Mouse (Mus musculus): ENCODE data around the gene Hcst. TPM values are rescaled to one million over a fixed set of nuclear protein-coding genes. Genes with fewer than 3 reads are reported as not detected.

Gene Hcst
- total and polyA plus RNA-seq, 3 experiments = 11.8 to 11.9 (median 11.8) TPM

GRCm38 (mm10) chr7:30435156-30435555, 15.5 kb upstream of the Hcst start:
- Histone ChIP-seq H3K4me2 (ENCODE audit: insufficient read depth, low read depth, poor library complexity, severe bottlenecking) (no peak overlapping the region), H3K27me3 (replicated peaks) (peaks cover 57% of the 10 kb centered on the region), H3K4me3 (replicated peaks in 1 of 3; ENCODE audit: low read depth in 2 of 3, low read length in 2 of 3, poor library complexity in 1 of 3) (no peak overlapping the region), H3K9me3 (replicated peaks; ENCODE audit: low read length) (no peaks in the 10 kb centered on the region), H3K79me2 (replicated peaks; ENCODE audit: control insufficient read depth, extremely low read depth, insufficient read depth, poor library complexity, severe bottlenecking) (no peaks in the 10 kb centered on the region), H3K4me1 (ENCODE audit: control insufficient read depth in 1 of 2, insufficient read depth in 2 of 2) (peaks cover 6 to 14% of the 10 kb centered on the region in 2 experiments), H3K27ac (ENCODE audit: insufficient read depth, low read depth) (no peak overlapping the region), H3K36me3 (replicated peaks in 1 of 2; ENCODE audit: control insufficient read depth in 1 of 2, insufficient read depth in 1 of 2, low read length in 1 of 2) (no peaks in the 10 kb centered on the region), H3K9ac (ENCODE audit: insufficient read depth, low read depth) (no peak overlapping the region)
- TF ChIP-seq IRF4 (IDR thresholded peaks at IDR 0.05; ENCODE audit: low read depth, low read length) (no peak), EP300 (IDR thresholded peaks at IDR 0.05; ENCODE audit: low read length) (no peak), HCFC1 (IDR thresholded peaks at IDR 0.05; ENCODE audit: low read depth, low read length) (no peak), PAX5 (IDR thresholded peaks at IDR 0.05; ENCODE audit: low read length) (no peak)
- dilution Hi-C loops (cut with MboI; ENCODE audit: extremely low pct_ligation_motif_present, extremely low pct_unique_long_range_greater_than_20kb, low sequenced_read_pairs) (no loop called here), in situ Hi-C loops (cut with MboI; ENCODE audit: low pct_ligation_motif_present, low pct_unique_long_range_greater_than_20kb, low sequenced_read_pairs) (loop anchor here (5.0 kb wide), 2 partner anchors 37 to 73 kb away; partner anchors contain the start of gene Lrfn3)
- DNase-seq (ENCODE audit: extremely low read depth) = no peak

- dilution Hi-C loops (cut with MboI; ENCODE audit: extremely low pct_ligation_motif_present, extremely low pct_unique_long_range_greater_than_20kb, low sequenced_read_pairs) = no loop called here
- Histone ChIP-seq H3K9me3 (replicated peaks; ENCODE audit: low read length) (no peaks in the 10 kb centered on the region), H3K4me1 (ENCODE audit: control insufficient read depth in 1 of 2, insufficient read depth in 2 of 2) (peaks cover 10 to 19% of the 10 kb centered on the region in 2 experiments), H3K9ac (ENCODE audit: insufficient read depth, low read depth) (no peak overlapping the region), H3K79me2 (replicated peaks; ENCODE audit: control insufficient read depth, extremely low read depth, insufficient read depth, poor library complexity, severe bottlenecking) (no peaks in the 10 kb centered on the region), H3K27me3 (replicated peaks) (peaks cover 52% of the 10 kb centered on the region), H3K36me3 (replicated peaks in 1 of 2; ENCODE audit: control insufficient read depth in 1 of 2, insufficient read depth in 1 of 2, low read length in 1 of 2) (no peaks in the 10 kb centered on the region), H3K4me3 (replicated peaks in 1 of 3; ENCODE audit: low read depth in 2 of 3, low read length in 2 of 3, poor library complexity in 1 of 3) (no peak overlapping the region), H3K4me2 (ENCODE audit: insufficient read depth, low read depth, poor library complexity, severe bottlenecking) (no peak overlapping the region), H3K27ac (ENCODE audit: insufficient read depth, low read depth) (no peak overlapping the region)
- no peak for DNase-seq (ENCODE audit: extremely low read depth)
- TF ChIP-seq E2F4 (IDR thresholded peaks at IDR 0.05; ENCODE audit: insufficient replicate concordance, low read depth, low read length) (no peak), MAZ (IDR thresholded peaks at IDR 0.05; ENCODE audit: low read depth, low read length) (no peak), JUN (IDR thresholded peaks at IDR 0.05; ENCODE audit: insufficient read depth, low read depth, low read length) (no peak), ZKSCAN1 (IDR thresholded peaks at IDR 0.05; ENCODE audit: borderline replicate concordance, low read depth, low read length) (no peak), NELFE (IDR thresholded peaks at IDR 0.05; ENCODE audit: low read depth, low read length) (no peak), PAX5 (IDR thresholded peaks at IDR 0.05; ENCODE audit: low read length) (no peak), MAX (IDR thresholded peaks at IDR 0.05; ENCODE audit: low read length) (no peak), JUND (conservative IDR thresholded peaks at IDR 0.05; ENCODE audit: low read depth, low read length) (no peak), CTCF (conservative IDR thresholded peaks at IDR 0.05 in 1 of 2, IDR thresholded peaks at IDR 0.05 in 1 of 2; ENCODE audit: low read depth in 2 of 2, low read length in 2 of 2) (no peak), USF1 (IDR thresholded peaks at IDR 0.05; ENCODE audit: low read depth, low read length) (no peak), RAD21 (IDR thresholded peaks at IDR 0.05; ENCODE audit: low read depth, low read length) (no peak), MYC (IDR thresholded peaks at IDR 0.05; ENCODE audit: low read depth, low read length) (no peak), BHLHE40 (IDR thresholded peaks at IDR 0.05; ENCODE audit: low read depth, low read length) (no peak), MXI1 (IDR thresholded peaks at IDR 0.05; ENCODE audit: low read depth, low read length) (no peak), ZMIZ1 (IDR thresholded peaks at IDR 0.05; ENCODE audit: low read depth, low read length) (no peak), USF2 (conservative IDR thresholded peaks at IDR 0.05; ENCODE audit: low read depth, low read length) (no peak), GABPA (IDR thresholded peaks at IDR 0.05; ENCODE audit: insufficient replicate concordance, low read depth, low read length) (no peak), SMC3 (IDR thresholded peaks at IDR 0.05; ENCODE audit: low read depth, low read length) (no peak), KAT2A (IDR thresholded peaks at IDR 0.05; ENCODE audit: insufficient replicate concordance, low read length) (no peak)
- in situ Hi-C loops (cut with MboI; ENCODE audit: low pct_ligation_motif_present, low pct_unique_long_range_greater_than_20kb, low sequenced_read_pairs) = loop anchor here (5.0 kb wide), 2 partner anchors 38 to 72 kb away; partner anchors contain the start of gene Lrfn3
Measured at GRCm38 (mm10) chr7:30434701-30435100, 15.0 kb upstream of the Hcst start.
